Mouse (Mus musculus) small intestine, adult 2 months (tissue): ENCODE data around the gene Amot. TPM values are rescaled to one million over a fixed set of nuclear protein-coding genes. Genes with fewer than 3 reads are reported as not detected.

Experiments
- H3K27ac ChIP-seq: fragments of 200-500 bp; 2 replicates; pipeline ENCODE4 v1.5.1; 2012; ENCODE audit warnings: low read depth, low read length, control low read depth, inconsistent platforms; ENCODE audit not compliant: insufficient read depth
- H3K27me3 ChIP-seq: fragments of 200-500 bp; 2 replicates; pipeline ENCODE4 v1.6.1; 2012; ENCODE audit warnings: mild to moderate bottlenecking, moderate library complexity, low read length, inconsistent platforms; ENCODE audit not compliant: control insufficient read depth, insufficient read depth
- H3K36me3 ChIP-seq: fragments of 200-500 bp; 2 replicates; pipeline ENCODE4 v1.6.1; 2012; ENCODE audit warnings: mild to moderate bottlenecking, low read length, control low read depth, inconsistent platforms; ENCODE audit not compliant: control insufficient read depth, insufficient read depth
- H3K4me1 ChIP-seq: fragments of 200-500 bp; 2 replicates; pipeline ENCODE4 v1.6.1; 2012; ENCODE audit warnings: low read length, inconsistent platforms, mixed read lengths; ENCODE audit not compliant: control insufficient read depth, insufficient read depth, insufficient read length
- H3K4me3 ChIP-seq: fragments of 200-500 bp; 2 replicates; pipeline ENCODE4 v1.5.1; 2012; ENCODE audit warnings: low read depth, mild to moderate bottlenecking, control low read depth, inconsistent platforms, low read length, moderate library complexity
- CTCF ChIP-seq: fragments of 200-500 bp; IDR thresholded peaks from 2 replicates; pipeline ENCODE4 v1.5.1; 2012; ENCODE audit warnings: low read depth, mild to moderate bottlenecking, control low read depth, inconsistent platforms, low read length, moderate library complexity, mixed read lengths; ENCODE audit not compliant: insufficient replicate concordance, insufficient read length; ENCODE audit errors: extremely low read depth
- POLR2A ChIP-seq: fragments of 200-500 bp; IDR thresholded peaks from 2 replicates; pipeline ENCODE4 v1.6.1; 2012; ENCODE audit warnings: low read depth, mild to moderate bottlenecking, control low read depth, inconsistent platforms, low read length, moderate library complexity
- WGBS: fragments of 180-500 bp; shearing (Covaris S2); methylation state at CpG from one replicate; pipeline ENCODE4 v1.1.7; 2018; 5-methylcytosine and 5-hydroxymethylcytosine counted together
- polyA plus RNA-seq: library from polyadenylated mRNA; depleted of rRNA; stranded (reverse); fragments of >200 nt; gene quantifications from 2 replicates; pipeline ENCODE4 v1.2.3, GENCODE M21; 2012; rRNA removed

The Amot gene
- polyA plus RNA-seq, result 6.7 and 12.1 TPM in 2 replicates

GRCm38 (mm10) chrX:145504717-145505415 lies at the start of gene Amot:
Gene Amot, minus strand, starts transcription at chrX:145505181.
- Histone ChIP-seq H3K27me3 (no peaks in the 10 kb centered on the region), H3K27ac (peak within 1 kb of the TSS; percentile 42; the same call in 1 of the 2 replicates), H3K36me3 (no peaks in the 10 kb centered on the region), H3K4me3 (peak within 1 kb of the TSS; percentile 86), H3K4me1 (no peaks in the 10 kb centered on the region)
- WGBS, result 13% methylated on average over 31 of the region's 34 CpGs
- TF ChIP-seq POLR2A, result peak; percentile 40; the same call in 1 of the 2 replicates
- TF ChIP-seq CTCF, result no peak

- no peak overlapping the region for H3K27ac ChIP-seq
- no peaks in the 10 kb centered on the region for H3K27me3 ChIP-seq
- 84% methylated on average over 3 of the region's 3 CpGs for WGBS
- H3K36me3 ChIP-seq, result no peaks in the 10 kb centered on the region
- no peak for TF ChIP-seq CTCF
- no peak for TF ChIP-seq POLR2A
- H3K4me1 ChIP-seq, result no peaks in the 10 kb centered on the region
- no peak overlapping the region for H3K4me3 ChIP-seq
Observed at GRCm38 (mm10) chrX:145545060-145545459, 40.1 kb upstream of the Amot start.

- WGBS, result 32% methylated on average over 4 of the region's 4 CpGs
- TF ChIP-seq CTCF (no peak), POLR2A (no peak)
- H3K4me3 ChIP-seq, result no peak overlapping the region
- H3K27ac ChIP-seq, result no peak overlapping the region
- H3K36me3 ChIP-seq, result no peaks in the 10 kb centered on the region
- H3K4me1 ChIP-seq, result no peaks in the 10 kb centered on the region
- no peaks in the 10 kb centered on the region for H3K27me3 ChIP-seq
Observed at GRCm38 (mm10) chrX:145543602-145544490, 38.9 kb upstream of the Amot start.

GRCm38 (mm10) chrX:145541050-145541449 lies 36.1 kb upstream of the Amot start:
- TF ChIP-seq CTCF (no peak), POLR2A (no peak)
- H3K4me3 ChIP-seq, result no peak overlapping the region
- no peak overlapping the region for H3K27ac ChIP-seq
- H3K36me3 ChIP-seq, result no peaks in the 10 kb centered on the region
- 84% methylated on average over 1 of the region's 1 CpGs for WGBS
- no peaks in the 10 kb centered on the region for H3K4me1 ChIP-seq
- no peaks in the 10 kb centered on the region for H3K27me3 ChIP-seq

- Histone ChIP-seq H3K4me1 (no peaks in the 10 kb centered on the region), H3K27ac (no peak overlapping the region), H3K36me3 (no peaks in the 10 kb centered on the region), H3K4me3 (no peak overlapping the region), H3K27me3 (no peaks in the 10 kb centered on the region)
- 87% methylated on average over 1 of the region's 1 CpGs for WGBS
- TF ChIP-seq CTCF (no peak), POLR2A (no peak)
Observed at GRCm38 (mm10) chrX:145540321-145540720, 35.3 kb upstream of the Amot start.

- 25% methylated on average over 1 of the region's 1 CpGs for WGBS
- H3K4me3 ChIP-seq, result no peak overlapping the region
Observed at GRCm38 (mm10) chrX:145529602-145530001, 24.6 kb upstream of the Amot start.

More at GRCm38 (mm10) chrX:145529602-145530001, 24.6 kb upstream of the Amot start:
- Histone ChIP-seq H3K27me3 (no peaks in the 10 kb centered on the region), H3K4me1 (no peaks in the 10 kb centered on the region), H3K27ac (no peak overlapping the region), H3K36me3 (no peaks in the 10 kb centered on the region)
- TF ChIP-seq CTCF (no peak), POLR2A (no peak)
